Mouse (Mus musculus): ENCODE data around the gene Hacl1. TPM values are rescaled to one million over a fixed set of nuclear protein-coding genes. Genes with fewer than 3 reads are reported as not detected.
A peak's percentile ranks its signal among the peaks of the same experiment; 100 is the strongest.

Gene Hacl1
- total RNA-seq, 1 experiment, result 8.4 TPM

GRCm38 (mm10) chr14:31601908-31602615 lies 39.0 kb downstream of the Hacl1 start:
- TF ChIP-seq ZNF384 (IDR thresholded peaks at IDR 0.05; ENCODE audit: low read depth, low read length) (peak; percentile 64; the same call in 1 of the 2 replicates), MAFK (IDR thresholded peaks at IDR 0.05; ENCODE audit: insufficient read depth, low read depth, low read length) (no peak), CHD2 (IDR thresholded peaks at IDR 0.05; ENCODE audit: low read depth, low read length) (no peak)
- Histone ChIP-seq H3K4me3 (ENCODE audit: insufficient read depth in 1 of 2, low read depth in 1 of 2, low read length in 2 of 2, poor library complexity in 1 of 2, severe bottlenecking in 1 of 2) (no peak overlapping the region), H3K36me3 (ENCODE audit: control insufficient read depth, insufficient read depth, low read length, poor library complexity, severe bottlenecking) (no peaks in the 10 kb centered on the region), H3K27ac (ENCODE audit: insufficient read depth, low read depth, low read length, poor library complexity, severe bottlenecking) (no peak overlapping the region), H3K4me1 (ENCODE audit: control insufficient read depth in 2 of 2, insufficient read depth in 2 of 2, low read length in 2 of 2, poor library complexity in 1 of 2) (no peaks in the 10 kb centered on the region), H3K9me3 (ENCODE audit: control insufficient read depth, insufficient read depth, low read depth, low read length) (no peaks in the 10 kb centered on the region), H3K9ac (ENCODE audit: insufficient read depth, low read depth, low read length, poor library complexity, severe bottlenecking) (no peak overlapping the region)
- no peak for DNase-seq (ENCODE audit: low read depth, low spot score)
- in situ Hi-C loops (cut with MboI; ENCODE audit: low sequenced_read_pairs in 2 of 2, unreplicated experiment in 2 of 2), result no loop called here

GRCm38 (mm10) chr14:31597446-31597845 lies 43.6 kb downstream of the Hacl1 start:
- Histone ChIP-seq H3K27ac (ENCODE audit: insufficient read depth, low read depth, low read length, poor library complexity, severe bottlenecking) (no peak overlapping the region), H3K9me3 (ENCODE audit: control insufficient read depth, insufficient read depth, low read depth, low read length) (no peaks in the 10 kb centered on the region), H3K36me3 (ENCODE audit: control insufficient read depth, insufficient read depth, low read length, poor library complexity, severe bottlenecking) (no peaks in the 10 kb centered on the region), H3K9ac (ENCODE audit: insufficient read depth, low read depth, low read length, poor library complexity, severe bottlenecking) (no peak overlapping the region), H3K4me1 (ENCODE audit: control insufficient read depth in 2 of 2, insufficient read depth in 2 of 2, low read length in 2 of 2, poor library complexity in 1 of 2) (no peaks in the 10 kb centered on the region), H3K4me3 (ENCODE audit: insufficient read depth in 1 of 2, low read depth in 1 of 2, low read length in 2 of 2, poor library complexity in 1 of 2, severe bottlenecking in 1 of 2) (no peak overlapping the region)
- in situ Hi-C loops (cut with MboI; ENCODE audit: low sequenced_read_pairs in 2 of 2, unreplicated experiment in 2 of 2), result no loop called here
- TF ChIP-seq CHD2 (IDR thresholded peaks at IDR 0.05; ENCODE audit: low read depth, low read length) (no peak), ZC3H11A (IDR thresholded peaks at IDR 0.05; ENCODE audit: borderline replicate concordance, low read depth, low read length) (no peak), MAFK (IDR thresholded peaks at IDR 0.05; ENCODE audit: insufficient read depth, low read depth, low read length) (no peak), ZNF384 (IDR thresholded peaks at IDR 0.05; ENCODE audit: low read depth, low read length) (no peak), HCFC1 (IDR thresholded peaks at IDR 0.05; ENCODE audit: borderline replicate concordance, insufficient read depth, low read length) (no peak)
- no peak for DNase-seq (ENCODE audit: low read depth, low spot score)

- H3K9ac ChIP-seq (ENCODE audit: insufficient read depth, low read depth, low read length, poor library complexity, severe bottlenecking), result no peak overlapping the region
- TF ChIP-seq CHD2 (IDR thresholded peaks at IDR 0.05; ENCODE audit: low read depth, low read length), result no peak
- no peak for TF ChIP-seq ZNF384 (IDR thresholded peaks at IDR 0.05; ENCODE audit: low read depth, low read length)
- TF ChIP-seq ZC3H11A (IDR thresholded peaks at IDR 0.05; ENCODE audit: borderline replicate concordance, low read depth, low read length), result no peak
- TF ChIP-seq HCFC1 (IDR thresholded peaks at IDR 0.05; ENCODE audit: borderline replicate concordance, insufficient read depth, low read length), result no peak
- TF ChIP-seq MAFK (IDR thresholded peaks at IDR 0.05; ENCODE audit: insufficient read depth, low read depth, low read length), result no peak
- H3K27ac ChIP-seq (ENCODE audit: insufficient read depth, low read depth, low read length, poor library complexity, severe bottlenecking), result no peak overlapping the region
- no peaks in the 10 kb centered on the region for H3K9me3 ChIP-seq (ENCODE audit: control insufficient read depth, insufficient read depth, low read depth, low read length)
- H3K4me3 ChIP-seq (ENCODE audit: insufficient read depth in 1 of 2, low read depth in 1 of 2, low read length in 2 of 2, poor library complexity in 1 of 2, severe bottlenecking in 1 of 2), result no peak overlapping the region
- H3K36me3 ChIP-seq (ENCODE audit: control insufficient read depth, insufficient read depth, low read length, poor library complexity, severe bottlenecking), result no peaks in the 10 kb centered on the region
- no peaks in the 10 kb centered on the region for H3K4me1 ChIP-seq (ENCODE audit: control insufficient read depth in 2 of 2, insufficient read depth in 2 of 2, low read length in 2 of 2, poor library complexity in 1 of 2)
- no peak for DNase-seq (ENCODE audit: low read depth, low spot score)
- in situ Hi-C loops (cut with MboI; ENCODE audit: low sequenced_read_pairs in 2 of 2, unreplicated experiment in 2 of 2), result no loop called here
Observed at GRCm38 (mm10) chr14:31596408-31596807, 44.7 kb downstream of the Hacl1 start.

GRCm38 (mm10) chr14:31594693-31595092 lies 46.4 kb downstream of the Hacl1 start:
- H3K9ac ChIP-seq (ENCODE audit: insufficient read depth, low read depth, low read length, poor library complexity, severe bottlenecking), result no peak overlapping the region
- H3K4me3 ChIP-seq (ENCODE audit: insufficient read depth in 1 of 2, low read depth in 1 of 2, low read length in 2 of 2, poor library complexity in 1 of 2, severe bottlenecking in 1 of 2), result no peak overlapping the region
- DNase-seq (ENCODE audit: low read depth, low spot score), result no peak
- no peaks in the 10 kb centered on the region for H3K9me3 ChIP-seq (ENCODE audit: control insufficient read depth, insufficient read depth, low read depth, low read length)
- no peaks in the 10 kb centered on the region for H3K4me1 ChIP-seq (ENCODE audit: control insufficient read depth in 2 of 2, insufficient read depth in 2 of 2, low read length in 2 of 2, poor library complexity in 1 of 2)
- no peak overlapping the region for H3K27ac ChIP-seq (ENCODE audit: insufficient read depth, low read depth, low read length, poor library complexity, severe bottlenecking)
- TF ChIP-seq HCFC1 (IDR thresholded peaks at IDR 0.05; ENCODE audit: borderline replicate concordance, insufficient read depth, low read length), result no peak
- no peak for TF ChIP-seq ZC3H11A (IDR thresholded peaks at IDR 0.05; ENCODE audit: borderline replicate concordance, low read depth, low read length)
- TF ChIP-seq ZNF384 (IDR thresholded peaks at IDR 0.05; ENCODE audit: low read depth, low read length), result no peak
- TF ChIP-seq CHD2 (IDR thresholded peaks at IDR 0.05; ENCODE audit: low read depth, low read length), result no peak
- no peak for TF ChIP-seq MAFK (IDR thresholded peaks at IDR 0.05; ENCODE audit: insufficient read depth, low read depth, low read length)
- in situ Hi-C loops (cut with MboI; ENCODE audit: low sequenced_read_pairs in 2 of 2, unreplicated experiment in 2 of 2), result no loop called here
- H3K36me3 ChIP-seq (ENCODE audit: control insufficient read depth, insufficient read depth, low read length, poor library complexity, severe bottlenecking), result no peaks in the 10 kb centered on the region
